Mouse (Mus musculus) heart, postnatal 0 days (tissue): Measurements from ENCODE around the gene Gpx1. TPM values are rescaled to one million over a fixed set of nuclear protein-coding genes. Genes with fewer than 3 reads are reported as not detected.

Source experiments
- ATAC-seq: fragments of 200-750 bp; cut with Nextera tagmentation; 2 replicates; pipeline ENCODE4 v1.8.0; 2017; ENCODE audit warnings: low read depth, moderate number of reproducible peaks, moderate library complexity; ENCODE audit not compliant: insufficient read depth
- DNase-seq: peaks from one replicate; pipeline ENCODE4 v3.0.0-alpha.2; 2016; ENCODE audit warnings: low spot score
- H3K27ac ChIP-seq: fragments of 300-500 bp; sonication (generic); 2 replicates; pipeline ENCODE4 v1.5.1; 2014; ENCODE audit warnings: low read depth, mild to moderate bottlenecking
- H3K27me3 ChIP-seq: fragments of 300-500 bp; sonication (generic); 2 replicates; pipeline ENCODE4 v1.6.1; 2014; ENCODE audit warnings: low read length, mixed read lengths; ENCODE audit not compliant: control insufficient read depth, insufficient read depth
- H3K36me3 ChIP-seq: fragments of 300-500 bp; sonication (generic); replicated peaks from 2 replicates; pipeline ENCODE4 v1.6.1; 2014; ENCODE audit warnings: low read length, mixed read lengths; ENCODE audit not compliant: control insufficient read depth, insufficient read depth
- H3K4me1 ChIP-seq: fragments of 300-500 bp; sonication (generic); 2 replicates; pipeline ENCODE4 v1.6.1; 2014; ENCODE audit warnings: antibody characterized with exemption; ENCODE audit not compliant: control insufficient read depth, insufficient read depth
- H3K4me2 ChIP-seq: fragments of 300-500 bp; sonication (generic); 2 replicates; pipeline ENCODE4 v1.6.1; 2014; ENCODE audit warnings: low read depth, mild to moderate bottlenecking, low read length, moderate library complexity
- H3K4me3 ChIP-seq: fragments of 300-500 bp; sonication (generic); 2 replicates; pipeline ENCODE4 v1.5.1; 2014; ENCODE audit warnings: low read depth, low read length
- H3K9ac ChIP-seq: fragments of 300-500 bp; sonication (generic); replicated peaks from 2 replicates; pipeline ENCODE4 v1.6.1; 2014; ENCODE audit warnings: low read depth, low read length, mixed read lengths
- H3K9me3 ChIP-seq: fragments of 300-500 bp; sonication (generic); replicated peaks from 2 replicates; pipeline ENCODE4 v1.6.1; 2016; ENCODE audit warnings: low read length; ENCODE audit not compliant: control insufficient read depth
- CTCF ChIP-seq: IDR thresholded peaks from 2 replicates; pipeline ENCODE4 v1.5.1; 2016; ENCODE audit warnings: antibody characterized with exemption, control low read depth, low read depth
- EP300 ChIP-seq: IDR thresholded peaks from 2 replicates; pipeline ENCODE4 v1.6.1; 2016; ENCODE audit warnings: antibody characterized with exemption, low read depth
- WGBS: fragments of 180-500 bp; shearing (Covaris S2); extraction: QIAGEN DNeasy Blood & Tissue Kit; methylation state at CpG from one replicate; pipeline ENCODE4 v1.1.7; 2014; 5-methylcytosine and 5-hydroxymethylcytosine counted together
- polyA plus RNA-seq: library from polyadenylated mRNA; unstranded; fragments of >200 nt; fragmentation: Nextera tagmentation; extraction: Ambion mirVana; gene quantifications from 2 replicates; pipeline ENCODE4 v1.2.1, GENCODE M21; 2015
- total RNA-seq: library from RNA; depleted of rRNA; stranded (reverse); fragments of >200 nt; gene quantifications from 2 replicates; pipeline ENCODE4 v1.2.3, GENCODE M21; 2014; ENCODE audit warnings: low replicate concordance

The Gpx1 gene
- total and polyA plus RNA-seq, 2 experiments from 2014 or later: 336 to 578 TPM

GRCm38 (mm10) chr9:108378234-108378633 lies 39.5 kb downstream of the Gpx1 start:
- Histone ChIP-seq H3K4me3 (no peak overlapping the region), H3K36me3 (peaks cover 83% of the 10 kb centered on the region), H3K9ac (no peak overlapping the region), H3K27me3 (no peaks in the 10 kb centered on the region), H3K4me2 (no peak overlapping the region), H3K27ac (no peak overlapping the region), H3K9me3 (no peaks in the 10 kb centered on the region), H3K4me1 (peaks cover 5% of the 10 kb centered on the region)
- ATAC-seq: no peak
- no peak for TF ChIP-seq EP300
- no peak for TF ChIP-seq CTCF
- 40% methylated on average over 9 of the region's 9 CpGs for WGBS
- no peak for DNase-seq

- Histone ChIP-seq H3K9ac (no peak overlapping the region), H3K9me3 (no peaks in the 10 kb centered on the region), H3K4me2 (no peak overlapping the region), H3K36me3 (peaks cover 83% of the 10 kb centered on the region), H3K4me3 (no peak overlapping the region), H3K27ac (no peak overlapping the region), H3K4me1 (peaks cover 5% of the 10 kb centered on the region), H3K27me3 (no peaks in the 10 kb centered on the region)
- ATAC-seq (0 out of 2 replicates have a peak, but pooled peaks have one; percentile 8), DNase-seq (no peak)
- 57% methylated on average over 5 of the region's 5 CpGs for WGBS
- TF ChIP-seq CTCF: no peak
- TF ChIP-seq EP300: no peak
Measured at GRCm38 (mm10) chr9:108378736-108379135, 40.0 kb downstream of the Gpx1 start.

GRCm38 (mm10) chr9:108379294-108379693 lies 40.6 kb downstream of the Gpx1 start:
- Histone ChIP-seq H3K4me3 (no peak overlapping the region), H3K27ac (no peak overlapping the region), H3K4me2 (no peak overlapping the region), H3K9me3 (no peaks in the 10 kb centered on the region), H3K27me3 (no peaks in the 10 kb centered on the region), H3K36me3 (peaks cover 83% of the 10 kb centered on the region), H3K9ac (no peak overlapping the region), H3K4me1 (peaks cover 5% of the 10 kb centered on the region)
- TF ChIP-seq CTCF (no peak), EP300 (no peak)
- no peak for DNase-seq
- no peak for ATAC-seq
- 62% methylated on average over 4 of the region's 4 CpGs for WGBS

- Histone ChIP-seq H3K36me3 (peaks cover 83% of the 10 kb centered on the region), H3K4me2 (no peak overlapping the region), H3K27ac (no peak overlapping the region), H3K27me3 (no peaks in the 10 kb centered on the region), H3K4me1 (peaks cover 5% of the 10 kb centered on the region), H3K9ac (no peak overlapping the region), H3K4me3 (no peak overlapping the region), H3K9me3 (no peaks in the 10 kb centered on the region)
- TF ChIP-seq CTCF (no peak), EP300 (no peak)
- 91% methylated on average over 9 of the region's 9 CpGs for WGBS
- DNase-seq (no peak), ATAC-seq (no peak)
Measured at GRCm38 (mm10) chr9:108381382-108381781, 42.7 kb downstream of the Gpx1 start.

- Histone ChIP-seq H3K27me3 (no peaks in the 10 kb centered on the region), H3K9ac (no peak overlapping the region), H3K4me2 (no peak overlapping the region), H3K4me3 (no peak overlapping the region), H3K27ac (no peak overlapping the region), H3K36me3 (peaks cover 90% of the 10 kb centered on the region), H3K9me3 (no peaks in the 10 kb centered on the region), H3K4me1 (no peaks in the 10 kb centered on the region)
- 78% methylated on average over 7 of the region's 7 CpGs for WGBS
- ATAC-seq (no peak), DNase-seq (no peak)
- TF ChIP-seq CTCF (no peak), EP300 (no peak)
Measured at GRCm38 (mm10) chr9:108385006-108385405, 46.3 kb downstream of the Gpx1 start.

- no peaks in the 10 kb centered on the region for H3K4me1 ChIP-seq
- no peak overlapping the region for H3K4me2 ChIP-seq
- H3K27ac ChIP-seq: no peak overlapping the region
- H3K27me3 ChIP-seq: no peaks in the 10 kb centered on the region
- ATAC-seq: no peak
- no peak overlapping the region for H3K9ac ChIP-seq
- TF ChIP-seq EP300 (no peak), CTCF (no peak)
- H3K36me3 ChIP-seq: peaks cover 95% of the 10 kb centered on the region
- no peaks in the 10 kb centered on the region for H3K9me3 ChIP-seq
- H3K4me3 ChIP-seq: no peak overlapping the region
- no peak for DNase-seq
- WGBS: 81% methylated on average over 4 of the region's 4 CpGs
Measured at GRCm38 (mm10) chr9:108386816-108387215, 48.1 kb downstream of the Gpx1 start.
